Mouse (Mus musculus) embryonic fibroblast, embryonic 13.5 days (primary cell): ENCODE results near the gene Ric8a.

Source experiments
- CTCF ChIP-seq: IDR thresholded peaks from 2 replicates; pipeline ENCODE4 v1.5.1; 2011; ENCODE audit warnings: mild to moderate bottlenecking, control low read depth, low read length, moderate library complexity, borderline replicate concordance; ENCODE audit not compliant: insufficient read depth
- POLR2A ChIP-seq: IDR thresholded peaks from 2 replicates; pipeline ENCODE4 v1.6.1; 2011; ENCODE audit warnings: low read depth, mild to moderate bottlenecking, control low read depth, low read length, moderate library complexity

DNA sequence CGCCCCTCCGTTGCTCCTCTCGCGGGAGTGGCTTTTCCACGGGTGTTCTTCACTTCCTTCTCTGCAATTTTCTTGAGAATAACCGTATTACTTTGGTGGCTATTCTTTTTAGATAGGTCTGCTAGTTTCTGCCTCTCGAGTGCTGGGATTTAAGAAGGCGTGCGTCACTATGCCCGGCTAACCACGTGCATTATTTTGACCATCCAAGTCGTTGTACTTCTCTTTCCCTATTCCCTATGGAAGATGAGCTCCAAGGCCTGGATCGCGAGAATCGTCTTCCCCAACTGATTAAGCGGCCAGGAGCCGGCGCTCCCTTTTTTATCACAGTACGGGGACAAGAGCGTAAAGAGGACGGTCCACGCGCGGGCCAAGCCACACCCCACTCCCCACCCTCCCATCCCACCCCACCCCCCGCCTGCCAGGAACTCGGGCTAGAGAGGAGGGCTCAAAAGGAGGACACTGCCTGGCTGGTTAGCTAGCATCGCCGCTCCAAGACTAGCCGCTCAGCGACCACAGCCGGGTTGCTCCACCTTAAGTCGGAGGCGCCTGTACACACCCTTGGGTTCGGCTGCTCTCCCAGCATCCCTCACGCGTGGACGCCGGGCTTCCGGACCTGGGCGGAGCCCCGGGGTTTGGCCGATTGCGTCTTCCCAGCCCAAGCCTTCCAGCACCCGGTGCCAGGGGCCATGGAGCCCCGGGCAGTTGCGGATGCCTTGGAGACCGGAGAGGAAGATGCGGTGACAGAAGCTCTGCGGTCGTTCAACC is at the start of gene Ric8a:
- TF ChIP-seq CTCF: no peak
- peak; percentile 74 for TF ChIP-seq POLR2A
